ENCODE assay signal across 24 mouse cellular contexts in genomic region chr12:16152108-16152507, GRCm38 (mm10).
DNase-seq lines count a peak whose midpoint lies in the region; ATAC-seq and TF ChIP-seq lines count a peak whose summit lies in the region.
"Had no signal": no experiment of that assay in that cellular context is flagged by ENCODE, and none has a peak within 500 bp of the region (broad histone marks: within the 10 kb centered on the region; RNA-seq: fewer than 3 reads in every experiment).

No protein-coding gene starts in this region.

- H3K36me3 ChIP-seq in limb, embryonic 14.5 days (ENCODE audit: control insufficient read depth, insufficient read depth, low read length) = no peaks in the 10 kb centered on the region
- H3K36me3 ChIP-seq: G1E; heart, embryonic 15.5 days; intestine, embryonic 15.5 days; liver, embryonic 12.5 days; midbrain, embryonic 10.5 days had no signal

- H3K9ac ChIP-seq in limb, embryonic 14.5 days (ENCODE audit: low read depth, low read length, severe bottlenecking) = no peak overlapping the region
- H3K9ac ChIP-seq: heart, embryonic 15.5 days; intestine, embryonic 15.5 days; liver, embryonic 12.5 days had no signal

- no peak for ATAC-seq in limb, embryonic 14.5 days (ENCODE audit: low FRiP score, low read depth)
- ATAC-seq: forebrain, embryonic 16.5 days; hindbrain, embryonic 16.5 days; intestine, embryonic 15.5 days; liver, embryonic 12.5 days had no signal

- peak overlapping the region; percentile 83 for H3K27ac ChIP-seq in gastrocnemius, adult 2 months
- H3K27ac ChIP-seq in embryonic fibroblast, embryonic 13.5 days (ENCODE audit: insufficient read depth, low read length) = peak overlapping the region; percentile 90
- peak overlapping the region; percentile 0; the same call in 1 of the 2 replicates for H3K27ac ChIP-seq in limb, embryonic 14.5 days (replicated peaks; ENCODE audit: low read depth, low read length)
- H3K27ac ChIP-seq: heart, embryonic 15.5 days; intestine, embryonic 15.5 days; liver, embryonic 12.5 days; midbrain, embryonic 10.5 days; stomach, postnatal 0 days had no signal

- intact Hi-C loops in gastrocnemius, adult 2 months (cut with DNase I) = loop anchor here (5.0 kb wide), 2 partner anchors 300 to 360 kb away; no protein-coding TSS in a partner anchor

- no peak overlapping the region for H3K4me2 ChIP-seq in limb, embryonic 14.5 days (replicated peaks; ENCODE audit: low read depth, low read length, severe bottlenecking)
- H3K4me2 ChIP-seq: heart, embryonic 15.5 days; intestine, embryonic 15.5 days; liver, embryonic 12.5 days had no signal

- WGBS in limb, embryonic 14.5 days = 80% methylated on average over 11 of the region's 11 CpGs

- H3K27me3 ChIP-seq in limb, embryonic 14.5 days (ENCODE audit: control insufficient read depth, insufficient read depth, low read length) = no peaks in the 10 kb centered on the region
- H3K27me3 ChIP-seq: CH12.LX; heart, embryonic 15.5 days; intestine, embryonic 15.5 days; liver, embryonic 12.5 days had no signal

- TF ChIP-seq POLR2A in embryonic fibroblast, embryonic 13.5 days (IDR thresholded peaks at IDR 0.05; ENCODE audit: low read depth, low read length) = no peak
- TF ChIP-seq POLR2A in limb, embryonic 14.5 days (IDR thresholded peaks at IDR 0.05; ENCODE audit: borderline replicate concordance, extremely low read depth, insufficient read depth, insufficient read length) = no peak

- 0 out of 2 replicates have a peak, but pooled peaks have one; percentile 1 for TF ChIP-seq CTCF in gastrocnemius, adult 2 months (IDR thresholded peaks at IDR 0.05)
- TF ChIP-seq CTCF in embryonic fibroblast, embryonic 13.5 days (IDR thresholded peaks at IDR 0.05; ENCODE audit: borderline replicate concordance, insufficient read depth, low read length) = no peak

- peak; percentile 54 for DNase-seq in gastrocnemius, adult 2 months
- no peak for DNase-seq in gastrocnemius, adult 18-20 months (ENCODE audit: low spot score)
- DNase-seq in 3134 (ENCODE audit: extremely low read depth, insufficient read length, low spot score) (peak; percentile 55), liver (no peak)
- no peak for DNase-seq in limb, embryonic 14.5 days (ENCODE audit: low spot score)
- DNase-seq in urinary bladder, adult 2 months (ENCODE audit: low spot score) = no peak
- no peak for DNase-seq in spleen, postnatal 10 days (ENCODE audit: low spot score in 2 of 2)
- DNase-seq: adrenal gland, postnatal 14 days; cerebellum, adult 2 months; kidney, postnatal 36 days; lung, adult 18-20 months; lung, postnatal 10 days; thymus, adult 2 months; thymus, postnatal 4 days had no signal

- H3K4me1 ChIP-seq in embryonic fibroblast, embryonic 13.5 days (ENCODE audit: control insufficient read depth, insufficient read depth, low read length) = peaks cover 18% of the 10 kb centered on the region
- H3K4me1 ChIP-seq in limb, embryonic 14.5 days (ENCODE audit: control insufficient read depth, insufficient read depth, low read length) = peaks cover 11% of the 10 kb centered on the region
- H3K4me1 ChIP-seq: heart, embryonic 15.5 days; intestine, embryonic 15.5 days; liver, embryonic 12.5 days had no signal

- no peaks in the 10 kb centered on the region for H3K9me3 ChIP-seq in limb, embryonic 14.5 days (ENCODE audit: control insufficient read depth, low read length)
- H3K9me3 ChIP-seq: heart, embryonic 15.5 days; intestine, embryonic 15.5 days; liver, embryonic 12.5 days; midbrain, embryonic 10.5 days had no signal

- peak overlapping the region; percentile 54 for H3K4me3 ChIP-seq in gastrocnemius, adult 2 months
- H3K4me3 ChIP-seq in embryonic fibroblast, embryonic 13.5 days (ENCODE audit: insufficient read depth, low read length) = no peak overlapping the region
- H3K4me3 ChIP-seq in limb, embryonic 14.5 days (replicated peaks; ENCODE audit: low read length) = no peak overlapping the region
- H3K4me3 ChIP-seq: heart, embryonic 15.5 days; intestine, embryonic 15.5 days; liver, embryonic 12.5 days; midbrain, embryonic 10.5 days had no signal

Comparison
In these comparisons a context has a peak if more than half of its experiments do, and no peak if none do; other contexts are left out.
1. DNase-seq: peak in gastrocnemius, adult 2 months (single experiment) and 3134 (single experiment); none in gastrocnemius, adult 18-20 months (single experiment), limb, embryonic 14.5 days (single experiment), urinary bladder, adult 2 months (single experiment), spleen, postnatal 10 days (0 of 2) and liver (single experiment).
2. H3K27ac ChIP-seq: peak in every context shown above with its lines; median percentile 90 in embryonic fibroblast, embryonic 13.5 days; 83 in gastrocnemius, adult 2 months; 0 in limb, embryonic 14.5 days.